Mouse (Mus musculus) cortical plate, adult 2 months (tissue): ENCODE measurements around the gene Pdzrn3.

Experiments
- CTCF ChIP-seq: fragments of 200-500 bp; IDR thresholded peaks from 2 replicates; pipeline ENCODE4 v1.5.1; 2011; ENCODE audit warnings: mild to moderate bottlenecking, control low read depth, low read length; ENCODE audit not compliant: insufficient read depth; ENCODE audit errors: extremely low read depth
- POLR2A ChIP-seq: fragments of 200-500 bp; IDR thresholded peaks from 2 replicates; pipeline ENCODE4 v1.6.1; 2011; ENCODE audit warnings: mild to moderate bottlenecking, low read length, control low read depth; ENCODE audit not compliant: insufficient read depth; ENCODE audit errors: extremely low read depth

DNA sequence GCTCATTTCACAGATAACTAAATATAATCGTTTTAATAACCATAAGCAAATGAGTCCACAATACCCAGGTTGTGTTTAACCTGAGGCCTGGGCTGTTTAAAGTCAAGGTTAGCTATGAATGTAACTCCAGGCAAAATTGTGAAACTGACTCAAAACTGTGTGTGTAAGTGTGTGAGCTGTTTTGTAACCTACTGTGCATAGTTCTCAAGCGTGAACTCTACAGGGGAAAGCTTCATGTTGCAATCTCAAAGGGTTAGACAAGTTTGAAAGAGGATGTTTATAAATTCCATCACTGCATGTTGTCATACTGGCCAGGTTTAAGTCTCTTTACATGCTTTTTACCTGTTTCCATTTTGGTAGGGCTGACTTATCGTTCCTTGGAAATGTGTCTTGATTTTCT is 158.7 kb downstream of the Pdzrn3 start:
- no peak for TF ChIP-seq POLR2A
- no peak for TF ChIP-seq CTCF
